Mouse (Mus musculus): ENCODE measurements around the gene Slc4a8. TPM values are rescaled to one million over a fixed set of nuclear protein-coding genes. Genes with fewer than 3 reads are reported as not detected.

Gene Slc4a8
- total RNA-seq, 2 experiments from 2014 or later: 0.83 to 2.1 TPM

DNA sequence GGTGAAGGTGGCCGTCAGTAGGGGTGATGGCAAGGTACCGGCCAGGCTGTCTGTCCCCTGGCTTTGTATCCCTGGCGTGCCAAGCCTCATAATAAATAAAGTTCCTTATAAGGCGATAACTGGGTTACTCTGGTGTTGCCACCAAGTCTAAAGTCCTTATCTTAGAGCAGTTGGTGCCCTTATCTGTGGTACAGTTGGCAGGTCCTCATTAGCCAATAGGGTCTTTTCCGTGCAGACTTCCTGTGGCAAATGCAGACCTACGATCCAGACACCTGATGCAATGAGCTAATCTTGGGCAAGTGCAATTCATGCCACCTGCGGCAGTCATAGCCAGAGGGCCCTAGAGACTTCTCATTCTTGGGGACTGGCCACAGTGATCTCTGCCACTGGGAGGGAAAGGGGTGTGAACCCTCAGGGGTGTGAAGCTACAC, 23.2 kb upstream of the Slc4a8 start:
- peak; percentile 79 for ATAC-seq (replicated peaks; ENCODE audit: low FRiP score, poor library complexity, severe bottlenecking)

DNA sequence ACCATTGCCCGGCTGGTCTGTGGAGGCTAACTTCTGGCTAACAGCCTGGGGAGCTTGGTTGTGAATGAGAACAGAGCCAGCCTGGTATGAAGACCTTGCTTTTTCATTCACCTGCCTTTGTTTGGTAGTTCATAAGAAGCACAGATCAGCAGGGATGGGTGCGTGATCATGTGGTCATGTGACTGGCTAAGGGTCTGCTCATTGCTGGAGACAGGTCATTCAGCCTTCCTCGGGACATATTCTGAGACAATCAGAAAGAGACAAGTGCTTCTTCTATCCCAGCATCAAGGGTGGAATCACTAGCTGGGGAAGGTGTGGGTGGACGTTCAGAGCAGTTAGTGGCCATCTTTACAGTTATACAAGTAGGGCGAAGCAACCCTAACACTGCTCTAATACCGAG, 22.1 kb upstream of the Slc4a8 start:
- ATAC-seq (replicated peaks; ENCODE audit: low FRiP score, poor library complexity, severe bottlenecking): no peak

DNA sequence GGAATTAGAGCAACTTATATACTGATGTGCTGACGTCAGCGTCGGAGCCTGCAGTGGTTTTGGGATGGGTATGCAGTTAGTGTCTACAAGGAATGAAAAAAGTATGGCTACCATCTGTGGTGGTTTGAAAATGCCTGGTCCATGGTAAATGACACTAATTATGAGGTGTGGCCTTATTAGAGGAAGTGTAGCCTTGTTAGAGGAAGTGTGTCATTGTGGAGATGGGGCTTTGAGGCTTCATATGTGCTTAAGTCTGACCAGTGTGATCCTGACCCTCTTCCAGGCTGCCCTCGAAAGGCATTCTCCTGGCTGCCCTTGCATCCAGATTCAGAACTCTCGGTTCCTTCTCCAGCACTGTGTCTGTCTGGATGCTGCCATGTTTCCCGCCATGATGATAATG, 18.3 kb upstream of the Slc4a8 start:
- ATAC-seq (replicated peaks; ENCODE audit: low FRiP score, poor library complexity, severe bottlenecking): no peak

DNA sequence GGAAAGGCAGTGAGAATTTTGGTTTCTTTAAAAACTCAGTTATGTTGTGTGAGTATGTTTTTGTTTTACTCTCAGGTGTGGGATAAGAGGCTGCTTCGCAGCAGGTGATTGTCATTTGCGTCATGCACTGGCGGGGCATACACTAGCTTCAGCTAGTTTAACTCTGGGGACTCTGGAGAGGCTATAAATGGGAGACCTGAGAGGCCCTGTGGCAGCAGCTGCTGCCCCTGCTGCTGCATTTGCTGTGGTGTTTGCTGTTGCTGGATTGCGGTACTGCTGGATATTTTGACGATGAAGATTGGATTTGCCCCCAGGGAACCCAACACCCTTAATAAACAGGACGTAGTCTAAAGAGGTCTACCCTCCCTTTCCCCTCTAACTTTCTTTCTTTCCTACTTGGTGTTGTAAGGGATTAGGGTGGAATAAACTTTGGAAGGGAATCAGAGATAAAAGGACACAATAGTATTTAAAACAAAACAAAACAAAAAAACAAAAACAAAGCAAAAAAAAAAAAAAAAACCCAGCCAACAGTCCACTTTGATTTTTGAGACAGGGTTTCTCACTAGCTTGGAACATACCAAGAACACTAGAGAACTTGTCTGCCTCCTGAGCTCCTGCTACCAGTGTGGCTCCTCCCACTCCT, 14.9 kb upstream of the Slc4a8 start:
- peak; percentile 18; the same call in 1 of the 2 replicates for ATAC-seq (replicated peaks; ENCODE audit: low FRiP score, poor library complexity, severe bottlenecking)

DNA sequence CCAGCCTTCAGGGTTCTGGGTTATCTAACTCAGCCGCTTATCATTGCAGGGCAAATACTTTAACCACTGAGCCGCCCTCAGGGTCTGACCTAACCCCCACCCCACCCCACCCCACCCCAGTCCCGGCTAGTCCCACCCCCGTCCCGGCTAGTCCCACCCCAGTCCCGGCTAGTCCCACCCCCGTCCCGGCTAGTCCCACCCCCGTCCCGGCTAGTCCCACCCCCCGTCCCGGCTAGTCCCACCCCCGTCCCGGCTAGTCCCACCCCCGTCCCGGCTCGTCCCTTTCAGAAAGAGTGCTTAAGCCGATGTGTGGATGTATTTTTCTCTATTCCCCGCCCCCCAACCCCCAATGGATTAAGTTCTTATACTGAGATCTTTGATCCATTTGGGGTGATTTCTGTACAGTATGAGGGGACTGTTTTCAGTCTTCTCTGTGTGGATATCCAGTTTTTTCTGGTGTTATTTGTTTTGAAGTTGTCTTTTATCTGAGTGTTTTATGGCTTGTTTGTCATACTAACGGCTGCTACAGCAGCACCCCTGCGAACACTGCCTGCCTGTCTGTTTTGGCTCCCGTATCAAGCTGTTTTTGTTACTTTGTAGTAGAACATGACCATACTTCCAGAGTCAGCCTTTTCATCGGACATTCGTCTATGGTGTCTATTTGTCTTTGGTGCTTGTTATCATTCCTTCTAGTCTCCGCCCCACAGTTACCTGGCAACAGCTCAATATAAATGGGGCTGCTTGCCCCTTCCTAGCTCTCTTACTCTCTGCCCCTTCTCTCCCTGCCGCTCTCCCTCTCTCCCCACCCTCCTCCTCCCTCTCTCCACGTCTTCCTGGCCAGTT, 14.2 kb upstream of the Slc4a8 start:
- ATAC-seq (replicated peaks; ENCODE audit: low FRiP score, poor library complexity, severe bottlenecking): peak; percentile 88

DNA sequence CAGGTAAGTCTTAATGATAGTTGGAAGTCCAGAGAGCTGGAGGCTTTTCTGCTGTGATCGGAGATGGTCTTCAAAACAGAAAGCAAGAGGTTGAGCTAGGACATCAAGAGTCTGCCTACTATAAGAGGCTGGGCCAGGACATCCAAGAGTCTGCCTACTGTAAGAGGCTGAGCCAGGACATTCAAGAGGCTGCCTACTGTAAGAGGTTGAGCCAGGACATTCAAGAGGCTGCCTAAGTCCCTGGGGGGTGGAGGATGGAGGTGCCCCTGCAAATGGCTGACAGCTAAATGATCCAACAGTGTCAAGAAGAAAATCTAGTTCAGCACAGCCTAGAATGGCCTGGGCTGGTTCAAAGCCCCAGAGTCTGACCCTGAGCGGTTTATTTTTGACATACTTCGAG, 13.0 kb upstream of the Slc4a8 start:
- ATAC-seq (replicated peaks; ENCODE audit: low FRiP score, poor library complexity, severe bottlenecking): no peak

DNA sequence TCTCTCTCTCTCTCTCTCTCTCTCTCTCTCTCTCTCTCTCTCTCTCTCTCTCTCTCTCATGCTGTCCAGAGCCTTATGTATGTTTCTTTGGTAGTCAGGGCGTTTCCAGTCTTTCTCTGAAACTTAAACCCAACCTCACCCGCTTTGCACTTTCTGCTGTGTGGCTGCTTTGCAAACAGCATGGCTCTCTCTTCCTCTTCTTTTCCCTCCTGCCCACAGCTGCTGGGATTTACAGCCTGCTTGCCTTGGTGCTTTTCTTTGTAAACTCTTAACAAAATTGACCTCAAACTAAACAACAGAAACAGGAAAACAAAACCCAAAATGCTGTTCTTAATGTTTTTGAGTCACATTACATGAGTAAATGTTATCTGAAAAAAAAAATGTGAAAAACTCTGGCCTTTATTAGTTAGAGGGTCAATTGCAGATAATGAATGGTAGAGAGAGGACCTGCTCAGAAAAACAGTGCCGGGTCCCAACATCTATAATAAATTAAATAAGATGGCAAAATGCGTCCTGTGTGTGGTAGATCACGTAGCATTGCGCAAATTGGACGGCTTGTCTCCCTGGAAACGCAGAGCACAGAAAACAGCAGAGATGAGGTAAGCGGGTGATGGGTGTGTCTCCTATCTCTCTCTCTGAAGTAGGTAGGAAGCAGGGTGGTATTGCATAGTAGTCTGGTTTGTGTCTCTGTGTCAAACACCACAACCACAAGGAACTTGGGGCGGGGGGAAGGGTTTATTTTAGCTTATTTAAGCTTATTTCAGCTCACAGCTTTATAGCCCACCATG, 11.6 kb upstream of the Slc4a8 start:
- ATAC-seq (replicated peaks; ENCODE audit: low FRiP score, poor library complexity, severe bottlenecking): peak; percentile 62

DNA sequence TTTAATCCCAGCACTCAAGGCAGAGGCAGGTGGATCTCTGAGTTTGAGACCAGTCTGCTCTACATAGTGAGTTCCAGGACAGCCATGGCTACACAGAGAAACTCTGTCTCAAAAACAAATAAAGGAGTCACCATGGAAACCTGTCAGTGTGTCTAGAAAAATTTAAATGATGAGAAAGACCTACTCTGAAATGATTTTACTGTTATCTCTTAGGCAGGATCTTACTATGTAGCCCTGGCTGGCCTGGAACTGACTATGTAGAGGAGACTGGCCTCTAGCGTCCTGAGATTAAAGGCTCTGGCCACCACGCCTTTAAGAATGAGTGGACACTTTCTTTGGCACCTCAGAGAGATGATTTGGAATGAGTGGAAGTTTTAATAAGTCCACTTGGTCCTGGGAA, 9.1 kb upstream of the Slc4a8 start:
- no peak for ATAC-seq (replicated peaks; ENCODE audit: low FRiP score, poor library complexity, severe bottlenecking)

DNA sequence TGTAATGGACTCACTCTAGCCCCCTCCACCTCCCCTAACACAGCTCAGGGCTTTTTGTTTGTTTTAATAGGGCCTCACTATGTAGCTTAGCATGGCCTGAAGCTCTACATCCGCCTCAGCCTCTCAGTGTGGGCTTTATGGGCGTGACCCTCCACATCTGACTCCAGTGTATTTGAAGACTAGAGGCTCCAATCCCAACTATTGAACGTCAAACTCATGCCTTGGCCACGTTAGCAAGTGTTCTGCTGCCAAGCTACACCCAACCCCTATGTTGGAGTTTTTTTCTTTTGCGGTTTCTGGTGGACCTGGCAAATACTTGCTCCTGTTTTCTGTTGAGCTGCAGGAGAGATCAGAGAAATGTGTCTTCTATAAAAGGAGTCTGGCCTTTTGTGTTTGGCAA, 8.5 kb upstream of the Slc4a8 start:
- no peak for ATAC-seq (replicated peaks; ENCODE audit: low FRiP score, poor library complexity, severe bottlenecking)

DNA sequence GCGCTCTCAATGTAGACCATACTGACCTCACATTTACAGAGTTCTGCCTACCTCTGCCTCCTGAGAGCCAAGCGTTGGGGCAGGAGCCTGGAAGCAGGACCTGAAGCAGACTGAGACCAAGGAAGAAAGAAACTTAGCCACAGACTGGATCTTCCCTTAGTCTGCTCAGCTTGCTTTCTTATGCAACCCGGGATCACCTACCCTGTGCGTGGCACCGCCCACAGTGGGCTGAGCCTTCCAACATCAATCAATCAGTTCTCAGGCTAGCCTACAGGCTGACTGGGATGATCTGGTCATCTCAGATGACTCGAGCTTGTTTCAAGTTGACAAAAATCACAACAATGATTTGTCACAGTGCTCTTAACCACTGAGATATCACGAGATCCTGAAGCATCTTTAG, 7.5 kb upstream of the Slc4a8 start:
- ATAC-seq (replicated peaks; ENCODE audit: low FRiP score, poor library complexity, severe bottlenecking): no peak

DNA sequence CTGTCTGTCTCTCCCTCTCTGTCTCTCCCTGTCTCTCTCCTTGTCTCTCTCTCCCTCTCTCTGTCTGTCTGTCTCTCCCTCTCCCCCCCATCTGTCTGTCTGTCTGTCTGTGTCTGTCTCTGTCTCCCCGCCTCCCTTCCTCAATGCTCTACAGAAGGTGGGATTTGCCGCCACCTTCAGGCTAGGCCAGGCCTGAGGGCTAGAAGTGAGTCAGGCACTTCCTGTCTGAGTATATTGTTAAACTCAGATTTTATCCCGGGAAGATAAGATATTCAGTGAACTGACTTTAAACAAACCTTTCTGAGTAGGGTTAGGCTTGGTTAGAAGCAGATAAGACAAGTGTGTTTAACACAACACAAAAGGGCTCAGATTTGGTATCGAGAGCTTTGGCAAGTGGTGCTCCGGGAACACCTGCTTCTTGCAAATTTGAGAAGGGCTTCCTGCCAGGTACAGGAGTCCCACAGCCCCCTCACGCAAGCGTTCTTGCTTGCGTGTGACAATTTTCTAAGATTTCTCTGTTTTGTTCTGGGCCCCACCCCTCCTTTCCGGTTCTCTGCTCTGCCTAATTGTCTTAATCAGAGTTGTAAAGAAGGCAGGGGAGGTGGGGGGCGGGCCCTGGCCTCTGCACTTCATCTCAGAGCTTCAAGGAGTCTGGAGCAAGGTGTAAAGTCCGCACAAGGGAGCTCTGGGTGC, 6.6 kb upstream of the Slc4a8 start:
- no peak for ATAC-seq (replicated peaks; ENCODE audit: low FRiP score, poor library complexity, severe bottlenecking)

DNA sequence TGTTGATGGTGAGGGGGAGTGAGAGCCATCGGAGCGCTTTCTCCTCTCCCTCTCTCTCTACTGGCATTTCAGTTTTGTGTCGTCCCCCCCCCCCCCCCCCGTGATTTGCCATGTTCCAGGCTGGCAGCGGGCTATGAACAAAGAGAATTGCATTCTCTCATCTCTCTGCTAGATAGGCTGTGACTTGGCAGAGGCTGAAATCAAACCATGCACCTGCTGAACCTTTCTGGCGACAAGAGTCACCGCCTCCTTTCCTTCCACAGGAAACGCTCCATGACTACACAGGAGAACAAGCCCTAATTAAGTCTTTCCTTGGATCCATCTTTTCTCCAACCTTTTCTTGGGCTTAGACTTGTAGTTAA, 6.1 kb upstream of the Slc4a8 start:
- no peak for ATAC-seq (replicated peaks; ENCODE audit: low FRiP score, poor library complexity, severe bottlenecking)

DNA sequence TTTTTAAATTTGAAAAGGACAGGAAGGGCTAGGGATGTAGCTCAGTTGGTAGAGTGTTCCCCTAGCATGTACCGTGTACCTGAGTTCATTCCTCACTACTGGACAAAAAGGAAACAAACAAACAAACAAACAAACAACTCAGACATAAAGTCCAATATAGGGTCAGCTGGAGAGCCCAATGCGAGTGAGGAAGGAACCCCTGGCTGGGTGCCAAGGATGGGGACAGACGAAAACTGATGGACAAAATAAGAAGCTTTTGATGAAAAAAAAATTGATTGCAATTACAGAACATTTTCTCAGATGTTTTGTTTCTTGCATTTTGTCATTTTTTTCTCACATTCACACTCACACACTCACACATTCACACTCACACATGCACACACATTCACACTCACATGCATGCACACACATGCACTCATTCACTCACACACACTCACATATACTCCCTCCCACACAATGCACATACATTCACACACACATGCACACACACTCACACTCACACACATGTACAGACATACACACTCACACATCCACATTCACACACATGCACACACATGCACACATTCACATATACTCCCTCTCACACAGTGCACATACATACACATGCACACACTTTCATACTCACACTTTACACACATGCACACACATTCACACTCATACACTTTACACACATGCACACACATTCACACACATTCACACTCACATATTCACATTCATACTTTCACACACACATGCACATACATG, 5.5 kb upstream of the Slc4a8 start:
- no peak for ATAC-seq (replicated peaks; ENCODE audit: low FRiP score, poor library complexity, severe bottlenecking)

DNA sequence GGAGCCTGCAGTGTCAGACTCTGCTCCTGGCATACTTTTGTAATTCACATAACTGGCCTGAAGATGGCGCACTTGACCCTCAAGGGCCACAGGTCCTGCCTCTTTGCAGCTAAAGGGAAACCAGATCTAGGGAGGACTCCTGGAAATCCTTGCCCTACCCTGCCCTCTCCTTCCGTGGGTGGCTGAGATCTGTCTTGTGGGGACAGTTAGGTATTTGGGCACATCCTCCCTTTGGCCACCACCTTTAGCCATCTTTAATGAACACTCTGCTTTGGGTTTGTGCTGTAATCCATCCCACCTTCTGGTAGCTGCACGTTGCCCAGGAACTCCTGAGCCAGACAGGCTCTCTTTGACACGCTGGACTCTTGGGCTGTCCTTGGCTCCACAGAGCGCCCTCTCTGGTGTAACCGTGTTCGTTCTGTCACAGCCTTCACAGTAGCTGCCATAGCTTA, 4.0 kb upstream of the Slc4a8 start:
- peak; percentile 66 for ATAC-seq (replicated peaks; ENCODE audit: low FRiP score, poor library complexity, severe bottlenecking)

DNA sequence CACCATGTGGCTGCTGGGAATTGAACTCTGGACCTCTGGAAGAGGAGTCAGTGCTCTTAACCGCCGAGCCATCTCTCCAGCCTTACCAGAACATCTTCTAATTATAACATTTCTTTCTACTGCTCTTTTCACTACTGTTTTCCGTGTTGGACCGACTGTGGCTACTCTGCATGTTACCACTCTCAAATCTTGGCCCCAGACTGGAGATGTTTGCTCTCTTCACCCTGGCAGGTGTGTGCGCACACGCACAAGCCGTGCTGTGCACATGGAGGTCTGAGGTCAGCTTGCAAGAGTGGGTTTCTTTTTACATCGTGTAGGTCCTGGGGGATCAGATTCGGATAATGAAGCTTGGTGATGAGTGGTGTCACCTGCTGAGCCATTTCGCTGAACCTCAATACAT, 2.3 kb upstream of the Slc4a8 start:
- no peak for ATAC-seq (replicated peaks; ENCODE audit: low FRiP score, poor library complexity, severe bottlenecking)

DNA sequence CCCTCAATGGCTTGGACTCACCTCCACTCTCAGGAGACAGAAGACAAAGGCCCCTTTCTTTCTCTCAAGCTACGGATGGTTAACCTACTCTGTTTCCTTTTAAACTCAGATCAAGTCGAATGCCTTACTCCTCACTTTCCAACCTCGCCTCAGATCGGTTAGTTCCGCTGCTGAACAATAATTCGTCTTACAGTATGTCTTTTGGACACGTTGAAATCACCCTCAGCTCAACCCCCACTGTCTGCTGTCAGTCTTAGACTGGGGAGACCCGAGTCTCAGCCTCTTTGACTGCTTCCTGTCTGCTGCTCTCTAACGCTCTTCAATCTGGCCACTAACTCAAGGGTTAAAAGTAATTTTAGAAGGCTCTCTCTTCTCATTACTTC, 520 bp upstream of the Slc4a8 start:
- no peak for ATAC-seq (replicated peaks; ENCODE audit: low FRiP score, poor library complexity, severe bottlenecking)

DNA sequence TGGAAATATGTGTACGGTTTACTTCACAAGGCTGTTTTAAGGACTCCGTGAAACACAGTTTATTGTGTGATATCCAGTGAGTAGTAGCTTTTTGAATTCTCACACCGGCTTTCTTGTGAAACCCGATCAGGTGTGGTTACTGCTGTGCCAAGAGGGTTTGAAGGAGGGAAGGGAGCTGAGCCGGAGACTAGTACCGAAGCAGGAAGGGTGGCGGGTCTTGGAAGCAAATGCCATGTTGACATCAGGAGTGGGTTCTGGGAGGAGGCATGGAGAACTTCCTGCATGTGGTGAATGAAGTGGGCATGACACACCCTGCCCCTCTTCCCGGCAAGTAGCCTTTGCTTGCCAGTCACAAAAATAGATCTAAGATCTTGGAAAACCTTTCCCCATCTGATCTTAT, 1.1 kb downstream of the Slc4a8 start:
- ATAC-seq (replicated peaks; ENCODE audit: low FRiP score, poor library complexity, severe bottlenecking): no peak

DNA sequence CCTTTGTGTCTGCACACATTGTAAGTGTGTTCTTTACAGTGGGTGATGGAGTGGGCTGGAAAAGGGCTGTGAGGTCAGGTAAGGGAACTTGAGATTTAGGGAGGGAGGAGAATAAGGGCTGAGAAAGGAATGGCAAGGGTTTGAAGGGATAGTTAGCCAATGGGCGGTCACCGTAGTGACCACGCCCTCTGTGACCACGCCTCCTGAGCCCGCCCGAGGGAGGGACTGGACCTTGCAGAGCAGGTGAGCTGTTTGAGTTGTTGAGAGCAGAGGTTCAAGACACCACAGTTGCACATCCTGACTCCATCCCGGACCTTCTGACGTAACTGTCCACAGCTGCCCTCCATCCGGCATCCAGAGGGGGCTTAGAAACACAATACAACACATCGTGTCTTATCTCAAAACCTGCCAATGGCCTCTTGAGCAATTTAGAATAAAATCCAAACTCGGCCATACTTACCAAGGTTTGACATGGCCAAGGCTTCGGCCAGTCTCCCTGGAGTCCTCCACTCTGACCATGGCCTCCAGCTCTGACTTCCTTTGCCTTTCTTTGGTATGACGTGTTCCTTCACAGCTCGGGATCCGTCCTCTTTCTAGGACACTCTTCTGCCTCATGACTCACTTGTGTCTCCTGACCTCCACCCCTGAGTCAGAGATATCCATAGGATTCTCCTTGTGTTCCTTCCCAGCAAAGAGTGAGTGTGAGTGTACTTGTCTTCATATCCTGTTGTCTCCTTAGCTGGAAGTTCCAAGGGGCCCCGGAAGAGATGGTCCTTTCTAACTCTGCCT, 2.8 kb downstream of the Slc4a8 start:
- ATAC-seq (replicated peaks; ENCODE audit: low FRiP score, poor library complexity, severe bottlenecking): no peak

DNA sequence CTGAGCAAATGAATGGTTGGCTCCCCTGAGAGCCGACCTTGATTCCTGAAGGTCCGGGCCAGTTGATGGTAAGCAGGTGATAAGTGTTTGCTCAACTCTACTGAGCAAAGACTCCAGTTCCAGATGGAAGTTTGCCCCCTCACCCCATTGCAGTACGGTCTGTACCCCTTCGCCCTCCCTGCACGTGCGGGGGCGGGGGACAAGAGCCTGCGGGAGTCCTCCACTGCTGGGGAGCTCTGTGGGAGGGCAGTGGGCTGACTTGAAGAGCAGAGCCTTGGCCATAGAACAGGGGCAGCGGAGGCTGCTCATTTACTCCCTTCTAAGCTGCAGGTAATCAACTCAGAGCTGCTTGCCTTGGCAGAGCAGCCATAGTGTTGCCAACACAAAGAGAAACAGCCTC, 5.3 kb downstream of the Slc4a8 start:
- ATAC-seq (replicated peaks; ENCODE audit: low FRiP score, poor library complexity, severe bottlenecking): no peak

Data from erythroid progenitor cell, adult 5-6 weeks (primary cell).